ENCODE assay signal across 11 mouse cellular contexts in genomic region chr7:132715259-132715658, GRCm38 (mm10).
DNase-seq lines count a peak whose midpoint lies in the region; ATAC-seq and TF ChIP-seq lines count a peak whose summit lies in the region.
"Had no signal": no experiment of that assay in that cellular context is flagged by ENCODE, and none has a peak within 500 bp of the region (broad histone marks: within the 10 kb centered on the region; RNA-seq: fewer than 3 reads in every experiment).

No protein-coding gene starts in this region.

- WGBS in hindbrain, embryonic 14.5 days, result 96% methylated on average over 4 of the region's 4 CpGs
- WGBS in hindbrain, postnatal 0 days, result 94% methylated on average over 4 of the region's 4 CpGs
- 98% methylated on average over 4 of the region's 4 CpGs for WGBS in midbrain, embryonic 13.5 days
- 93% methylated on average over 4 of the region's 4 CpGs for WGBS in midbrain, embryonic 10.5 days
- 92% methylated on average over 4 of the region's 4 CpGs for WGBS in stomach, embryonic 15.5 days

- no peak overlapping the region for H3K9ac ChIP-seq in hindbrain, embryonic 14.5 days
- H3K9ac ChIP-seq in hindbrain, postnatal 0 days (replicated peaks; ENCODE audit: low read length), result no peak overlapping the region
- H3K9ac ChIP-seq in midbrain, embryonic 13.5 days (replicated peaks), result no peak overlapping the region
- no peak overlapping the region for H3K9ac ChIP-seq in stomach, embryonic 15.5 days

- TF ChIP-seq CTCF in hindbrain, postnatal 0 days (IDR thresholded peaks at IDR 0.05; ENCODE audit: low read depth), result no peak

- no peaks in the 10 kb centered on the region for H3K9me3 ChIP-seq in hindbrain, embryonic 14.5 days (ENCODE audit: control insufficient read depth, low read length)
- H3K9me3 ChIP-seq in hindbrain, postnatal 0 days (ENCODE audit: low read length), result no peaks in the 10 kb centered on the region
- no peaks in the 10 kb centered on the region for H3K9me3 ChIP-seq in midbrain, embryonic 13.5 days
- H3K9me3 ChIP-seq in midbrain, embryonic 10.5 days (replicated peaks), result no peaks in the 10 kb centered on the region
- H3K9me3 ChIP-seq in stomach, embryonic 15.5 days, result no peaks in the 10 kb centered on the region

- no peak overlapping the region for H3K4me3 ChIP-seq in hindbrain, embryonic 14.5 days (replicated peaks; ENCODE audit: low read length)
- no peak overlapping the region for H3K4me3 ChIP-seq in hindbrain, postnatal 0 days (ENCODE audit: low read length)
- no peak overlapping the region for H3K4me3 ChIP-seq in midbrain, embryonic 13.5 days (replicated peaks)
- H3K4me3 ChIP-seq in midbrain, embryonic 10.5 days, result no peak overlapping the region
- H3K4me3 ChIP-seq in stomach, embryonic 15.5 days (replicated peaks), result no peak overlapping the region

- peak; percentile 40 for DNase-seq in cerebellum, adult 9-10 months
- DNase-seq in cerebellum, adult 9-11 months, result no peak
- no peak for DNase-seq in hindbrain, embryonic 14.5 days (ENCODE audit: low spot score)
- no peak for DNase-seq in hindbrain, postnatal 0 days (ENCODE audit: low spot score)
- no peak for DNase-seq in midbrain, embryonic 10.5 days (ENCODE audit: low spot score)
- no peak for DNase-seq in B cell, adult 2 months
- DNase-seq: adrenal gland, postnatal 10 days; kidney, adult 18-20 months; retina, postnatal 1 day had no signal

- peak overlapping the region; percentile 77; the same call in 1 of the 2 replicates for H3K27ac ChIP-seq in hindbrain, embryonic 14.5 days
- no peak overlapping the region; the same call in 1 of the 2 replicates for H3K27ac ChIP-seq in hindbrain, postnatal 0 days
- H3K27ac ChIP-seq in midbrain, embryonic 13.5 days, result peak overlapping the region; percentile 67; the same call in 1 of the 2 replicates
- no peak overlapping the region for H3K27ac ChIP-seq in midbrain, embryonic 10.5 days (replicated peaks)
- H3K27ac ChIP-seq in stomach, embryonic 15.5 days, result peak overlapping the region; percentile 76; the same call in 1 of the 2 replicates

- ATAC-seq in hindbrain, embryonic 14.5 days (ENCODE audit: low FRiP score), result no peak
- ATAC-seq in hindbrain, postnatal 0 days, result no peak
- ATAC-seq in midbrain, embryonic 13.5 days, result no peak
- no peak for ATAC-seq in stomach, embryonic 15.5 days (ENCODE audit: insufficient read depth, low FRiP score, low read depth)

- H3K27me3 ChIP-seq in hindbrain, embryonic 14.5 days (ENCODE audit: control insufficient read depth, insufficient read depth, low read length), result no peaks in the 10 kb centered on the region
- no peaks in the 10 kb centered on the region for H3K27me3 ChIP-seq in hindbrain, postnatal 0 days (ENCODE audit: insufficient read depth, low read length)
- no peaks in the 10 kb centered on the region for H3K27me3 ChIP-seq in midbrain, embryonic 13.5 days
- no peaks in the 10 kb centered on the region for H3K27me3 ChIP-seq in midbrain, embryonic 10.5 days (ENCODE audit: low read depth, poor library complexity, severe bottlenecking)
- H3K27me3 ChIP-seq in stomach, embryonic 15.5 days (replicated peaks), result no peaks in the 10 kb centered on the region

- H3K36me3 ChIP-seq in hindbrain, embryonic 14.5 days (replicated peaks; ENCODE audit: control insufficient read depth, insufficient read depth), result peaks cover 14% of the 10 kb centered on the region; the same call in 1 of the 2 replicates
- H3K36me3 ChIP-seq in hindbrain, postnatal 0 days (ENCODE audit: insufficient read depth, low read length), result no peaks in the 10 kb centered on the region
- peaks cover 26% of the 10 kb centered on the region for H3K36me3 ChIP-seq in midbrain, embryonic 13.5 days
- H3K36me3 ChIP-seq in midbrain, embryonic 10.5 days, result peaks cover 32% of the 10 kb centered on the region
- H3K36me3 ChIP-seq in stomach, embryonic 15.5 days, result no peaks in the 10 kb centered on the region

- no peak overlapping the region for H3K4me2 ChIP-seq in hindbrain, embryonic 14.5 days (replicated peaks)
- no peak overlapping the region for H3K4me2 ChIP-seq in hindbrain, postnatal 0 days (ENCODE audit: low read depth, low read length)
- no peak overlapping the region for H3K4me2 ChIP-seq in midbrain, embryonic 13.5 days (replicated peaks)
- no peak overlapping the region for H3K4me2 ChIP-seq in stomach, embryonic 15.5 days

- peaks cover 33% of the 10 kb centered on the region for H3K4me1 ChIP-seq in hindbrain, embryonic 14.5 days (replicated peaks; ENCODE audit: control insufficient read depth, insufficient read depth, low read length)
- peaks cover 19% of the 10 kb centered on the region for H3K4me1 ChIP-seq in hindbrain, postnatal 0 days (ENCODE audit: insufficient read depth, low read length)
- H3K4me1 ChIP-seq in midbrain, embryonic 13.5 days (replicated peaks), result peaks cover 46% of the 10 kb centered on the region
- H3K4me1 ChIP-seq in midbrain, embryonic 10.5 days, result peaks cover 55% of the 10 kb centered on the region
- peaks cover 43% of the 10 kb centered on the region for H3K4me1 ChIP-seq in stomach, embryonic 15.5 days

Comparison
In these comparisons a context has a peak if more than half of its experiments do, and no peak if none do; other contexts are left out.
1. H3K27ac ChIP-seq: peak in hindbrain, embryonic 14.5 days (single experiment), midbrain, embryonic 13.5 days (single experiment) and stomach, embryonic 15.5 days (single experiment); none in hindbrain, postnatal 0 days (single experiment) and midbrain, embryonic 10.5 days (single experiment).